Mouse (Mus musculus) spleen, postnatal 4 days (tissue): ENCODE measurements around the gene Nav3.

Experiments
- DNase-seq, 2 experiments: peaks; one replicate each; pipeline ENCODE4 v3.0.0; 2022; ENCODE audit warnings: low spot score in 2 of 2

The Nav3 gene

DNA sequence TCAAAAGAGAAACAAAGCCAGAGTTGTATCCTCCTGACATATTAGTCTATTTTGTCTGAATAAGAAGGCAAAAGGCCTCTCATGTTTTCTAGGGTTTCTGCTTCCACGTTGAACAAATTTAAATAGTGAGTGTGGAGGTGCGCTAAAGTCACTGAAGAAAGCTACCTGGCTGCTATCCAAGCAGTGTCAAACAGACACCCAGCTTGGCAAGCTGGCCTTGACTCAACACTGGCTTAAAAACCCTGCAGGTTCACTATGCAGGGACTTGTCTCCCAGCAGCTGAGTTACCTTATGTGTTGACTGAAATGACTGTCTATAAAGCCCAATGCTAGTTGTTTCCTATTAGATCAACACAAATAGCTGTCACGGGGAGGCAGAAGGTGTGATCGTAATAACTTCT is 612.3 kb downstream of the Nav3 start:
- no peak for DNase-seq

DNA sequence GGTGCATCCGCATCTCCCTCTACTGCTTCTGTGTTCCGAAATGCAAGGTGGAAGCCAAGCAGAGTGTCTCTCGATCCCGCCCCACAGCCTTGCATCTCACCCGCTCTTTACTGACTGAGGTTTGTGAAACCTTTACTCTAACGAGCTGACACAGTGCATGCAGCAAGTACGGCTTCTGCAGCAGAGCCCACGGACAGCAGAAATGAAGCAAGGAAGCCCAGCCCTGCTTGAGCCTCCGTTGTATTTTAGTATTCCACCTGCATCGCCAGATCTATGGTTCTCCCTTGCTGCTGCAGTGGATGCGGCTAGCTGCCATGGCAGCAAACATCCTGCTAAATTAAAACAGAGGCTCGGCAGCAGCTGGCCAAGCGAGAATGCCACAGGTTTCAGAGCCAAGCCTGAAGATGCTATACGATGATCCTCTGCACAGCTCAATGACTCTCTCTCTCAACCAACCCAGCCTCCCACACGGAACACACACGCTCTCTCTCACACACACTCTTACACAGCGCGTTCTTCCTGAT is 623.2 kb downstream of the Nav3 start:
- no peak for DNase-seq

- no peak for DNase-seq
Measured at GRCm38 (mm10) chr10:109806782-109807493, 649.1 kb downstream of the Nav3 start.

DNA sequence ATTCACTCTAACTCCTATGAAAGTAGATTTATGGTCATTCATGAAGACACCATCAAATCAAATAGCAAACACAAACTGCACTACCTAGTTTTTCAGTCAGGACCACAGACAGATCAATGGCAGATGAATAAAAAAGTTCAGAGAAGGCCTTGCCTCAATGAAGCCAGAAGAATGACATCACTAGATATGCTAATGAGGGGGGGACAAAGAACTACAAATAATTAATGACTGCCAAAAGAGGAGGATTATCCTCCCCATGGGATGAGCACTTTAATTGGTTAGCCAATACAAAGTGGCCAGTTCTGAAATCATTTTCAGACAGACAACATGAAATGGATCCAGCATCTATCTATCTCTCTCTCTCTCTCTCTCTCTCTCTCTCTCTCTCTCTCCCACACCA is 652.6 kb downstream of the Nav3 start:
- no peak for DNase-seq

DNA sequence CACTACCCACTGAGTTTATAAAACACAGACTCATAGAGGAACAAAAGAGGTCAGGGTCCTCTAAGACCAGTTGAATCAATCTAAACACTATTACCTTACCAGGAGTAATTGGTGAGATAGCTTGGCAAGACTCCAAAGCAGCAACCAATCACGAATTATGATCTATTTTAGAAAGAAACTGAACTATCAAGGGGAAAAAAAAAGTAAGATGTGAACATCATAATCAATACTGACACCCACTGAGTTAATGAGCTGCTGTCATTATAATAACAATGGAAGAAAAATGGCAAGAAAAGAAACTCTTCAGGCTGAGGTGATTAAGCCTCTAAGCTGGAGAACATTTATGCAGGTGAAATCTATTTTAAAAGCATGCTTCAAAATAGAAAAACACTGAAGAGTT is 653.8 kb downstream of the Nav3 start:
- DNase-seq: no peak

DNA sequence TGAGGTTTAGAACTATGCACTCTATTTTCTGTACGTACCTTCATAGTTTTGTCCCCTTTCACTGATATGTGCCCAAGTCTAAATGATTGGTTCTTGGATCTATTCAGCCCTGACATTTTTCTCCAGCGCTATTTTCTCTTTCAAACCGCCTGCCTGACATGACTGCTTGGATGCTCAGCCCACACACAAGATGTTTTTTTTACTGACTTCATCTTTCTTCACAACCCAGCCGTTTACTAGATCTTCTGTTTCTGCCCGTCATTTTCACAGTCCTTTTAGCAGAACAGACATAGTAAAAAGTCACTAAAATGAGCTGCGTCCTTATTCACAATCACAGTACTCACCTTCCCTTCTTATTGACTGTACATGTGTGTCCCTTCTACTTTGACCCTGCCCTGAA is 656.8 kb downstream of the Nav3 start:
- no peak for DNase-seq

- DNase-seq: no peak
Measured at GRCm38 (mm10) chr10:109796981-109797380, 659.0 kb downstream of the Nav3 start.

DNA sequence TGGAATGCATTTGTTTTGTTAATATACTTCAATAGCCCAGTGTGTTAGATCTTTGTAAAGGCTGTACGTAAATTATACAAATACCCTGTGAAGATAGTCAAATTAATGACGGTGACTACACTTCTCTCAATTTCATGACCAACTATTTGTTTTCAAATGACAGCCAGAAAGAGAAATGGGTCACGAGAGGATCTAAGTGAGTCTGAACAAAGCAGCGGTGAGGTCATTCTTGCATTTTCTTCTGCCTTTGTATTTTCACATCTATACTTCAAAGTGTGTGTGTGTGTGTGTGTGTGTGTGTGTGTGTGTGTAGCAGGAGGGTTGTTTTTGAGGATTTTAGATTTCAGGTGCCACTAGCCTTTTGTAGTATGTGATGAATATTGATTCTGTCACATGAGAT is 662.5 kb downstream of the Nav3 start:
- no peak for DNase-seq

DNA sequence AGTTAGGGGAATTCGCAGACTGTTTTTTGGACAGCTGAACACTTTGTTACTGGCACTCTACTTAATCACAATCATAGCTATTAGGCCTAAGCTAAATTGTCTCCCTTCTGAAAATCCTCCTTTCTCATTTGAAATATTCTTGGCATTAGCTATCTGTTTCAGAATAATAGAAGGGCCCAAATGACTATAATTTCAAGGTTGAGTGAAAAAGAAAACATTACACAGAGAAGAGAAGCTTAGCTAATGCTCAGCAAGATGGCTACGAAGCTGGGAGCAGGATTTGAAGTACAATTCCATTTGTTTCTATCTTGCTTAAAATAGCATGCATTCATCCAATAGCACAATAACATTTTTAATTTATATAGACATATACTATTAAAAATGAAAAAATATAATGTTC is 667.3 kb downstream of the Nav3 start:
- DNase-seq: no peak

DNA sequence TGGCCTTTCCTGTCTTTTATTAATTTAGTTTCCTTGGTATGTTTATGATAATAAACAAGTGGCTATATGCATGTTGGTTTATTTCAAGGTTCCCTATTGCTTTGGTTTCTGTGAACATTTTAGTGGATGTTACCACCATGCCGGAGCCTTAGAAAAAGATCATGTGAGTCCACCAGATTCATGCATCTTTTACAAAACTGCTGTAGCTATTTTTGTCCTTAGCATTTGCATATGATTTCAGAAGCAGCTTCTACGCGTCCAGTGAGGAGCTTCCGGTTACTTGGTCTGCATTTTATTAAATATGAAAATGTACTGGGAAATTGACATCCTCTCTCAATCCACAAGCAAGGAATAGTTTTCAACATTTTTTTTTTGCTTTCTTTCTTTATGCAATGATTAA is 676.9 kb downstream of the Nav3 start:
- DNase-seq: no peak

- DNase-seq: no peak
Measured at GRCm38 (mm10) chr10:109769092-109769491, 686.9 kb downstream of the Nav3 start.

- no peak for DNase-seq
Measured at GRCm38 (mm10) chr10:109765650-109766049, 690.4 kb downstream of the Nav3 start.

DNA sequence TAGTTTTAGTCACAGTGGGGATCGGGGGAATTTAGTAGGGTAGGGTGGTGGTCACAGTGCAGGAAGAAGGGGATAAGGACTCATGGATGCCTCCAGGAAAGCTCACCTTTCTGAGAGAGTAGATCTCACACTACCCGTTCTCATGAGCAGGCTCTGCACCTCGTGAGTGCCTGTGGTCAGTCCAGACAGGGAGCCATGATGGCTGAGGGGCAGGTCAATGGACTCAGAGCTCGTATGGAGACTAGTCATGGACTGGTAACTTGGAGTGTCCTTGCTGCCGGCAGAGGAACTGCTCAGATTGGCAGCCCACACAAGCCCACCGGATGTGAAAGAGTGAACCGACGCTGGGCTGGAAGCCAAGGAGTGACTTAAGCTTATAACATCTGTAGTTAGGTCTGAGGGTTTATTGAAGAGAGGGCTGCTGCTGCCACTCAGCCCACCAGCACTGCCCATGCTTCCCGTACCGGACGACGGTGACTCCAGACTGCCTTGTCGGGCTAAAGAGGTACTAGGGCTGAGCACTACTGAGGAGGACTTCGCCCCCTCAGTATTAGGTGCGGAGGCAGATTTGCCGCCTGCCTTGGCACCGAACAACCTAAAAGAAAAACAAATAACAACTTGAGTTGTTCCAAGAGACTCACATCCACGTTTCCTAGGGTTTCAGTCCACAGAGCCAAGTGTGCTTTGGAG is 691.4 kb downstream of the Nav3 start:
- DNase-seq: no peak

- DNase-seq: no peak
Measured at GRCm38 (mm10) chr10:109758921-109759600, 696.9 kb downstream of the Nav3 start.

DNA sequence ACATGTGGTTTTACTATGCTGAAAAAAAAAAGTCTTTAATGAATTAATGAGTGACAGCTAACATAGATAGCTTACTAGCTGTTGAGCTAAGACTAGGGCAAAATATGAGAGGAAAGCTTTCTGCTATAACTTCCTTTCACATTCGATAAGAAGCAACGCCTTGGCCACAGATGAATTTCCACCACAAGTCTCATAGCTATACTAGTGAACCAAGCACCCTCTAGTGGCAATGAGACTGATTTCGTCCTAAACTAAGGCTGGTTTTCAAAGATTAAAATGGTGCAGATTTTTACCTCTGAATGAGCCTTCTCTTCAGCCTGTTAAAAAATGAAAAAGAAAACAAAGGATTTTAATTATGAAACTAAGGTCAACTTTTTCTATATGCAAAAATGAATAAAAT is 709.1 kb downstream of the Nav3 start:
- no peak for DNase-seq

GRCm38 (mm10) chr10:109741664-109742063 is 714.3 kb downstream of the Nav3 start:
- no peak for DNase-seq

- DNase-seq: no peak
Measured at GRCm38 (mm10) chr10:109740326-109740725, 715.7 kb downstream of the Nav3 start.

DNA sequence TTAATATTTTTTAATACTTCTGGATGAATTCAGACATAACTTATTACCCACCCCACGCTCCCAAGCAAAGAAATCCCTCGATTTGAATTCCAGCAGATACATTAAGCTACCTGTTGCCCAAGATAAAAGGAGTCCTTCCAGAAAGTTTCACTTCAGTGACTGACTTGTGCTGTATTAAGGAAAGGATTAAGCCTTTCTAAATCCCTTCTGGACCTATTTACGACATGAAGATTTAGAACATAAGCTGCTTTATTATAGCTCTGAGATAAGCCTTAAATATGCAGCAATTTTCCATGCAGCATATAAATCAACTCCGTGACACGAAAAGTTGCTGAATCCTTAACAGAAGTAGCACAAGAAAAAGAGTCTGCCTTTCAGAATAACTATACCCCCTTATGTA is 732.4 kb downstream of the Nav3 start:
- DNase-seq: no peak

DNA sequence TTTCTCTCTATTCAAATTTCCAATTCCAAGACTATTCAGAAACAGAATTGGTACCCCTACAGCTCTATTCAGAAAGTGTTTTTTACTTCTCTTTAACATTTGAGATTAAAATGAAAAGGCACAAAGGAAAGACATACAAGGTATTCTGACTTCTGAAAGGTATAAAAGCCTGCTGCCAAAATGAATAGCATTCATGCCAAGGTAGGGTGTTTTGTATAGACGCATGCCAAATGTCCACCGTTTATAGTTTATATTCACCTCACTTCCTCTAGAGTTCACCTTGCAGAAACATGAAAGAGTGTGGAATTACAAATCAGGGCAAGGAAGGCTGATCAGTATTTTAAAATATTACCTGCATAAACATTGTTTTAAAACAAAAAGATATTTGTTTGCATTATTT is 737.2 kb downstream of the Nav3 start:
- DNase-seq: no peak

GRCm38 (mm10) chr10:109718390-109718789 is 737.6 kb downstream of the Nav3 start:
- DNase-seq: no peak

DNA sequence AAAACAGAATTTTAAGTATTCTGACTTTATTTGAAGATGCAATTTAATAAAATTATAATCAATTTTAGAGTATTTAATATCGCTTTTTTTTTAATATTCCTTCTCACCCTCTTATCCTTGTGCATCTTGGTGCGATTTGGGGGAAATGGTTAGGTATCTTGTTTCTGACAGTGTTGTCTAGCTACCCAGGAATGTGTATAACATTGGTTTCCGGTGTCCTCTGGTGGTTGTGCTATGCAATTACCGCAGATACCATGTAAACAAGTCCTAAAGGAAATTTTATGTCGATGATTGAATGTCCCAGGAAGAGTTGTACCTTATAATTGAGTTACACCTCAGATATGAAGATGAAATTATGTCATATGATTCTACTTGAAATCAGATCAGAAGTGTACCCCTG is 743.0 kb downstream of the Nav3 start:
- no peak for DNase-seq

DNA sequence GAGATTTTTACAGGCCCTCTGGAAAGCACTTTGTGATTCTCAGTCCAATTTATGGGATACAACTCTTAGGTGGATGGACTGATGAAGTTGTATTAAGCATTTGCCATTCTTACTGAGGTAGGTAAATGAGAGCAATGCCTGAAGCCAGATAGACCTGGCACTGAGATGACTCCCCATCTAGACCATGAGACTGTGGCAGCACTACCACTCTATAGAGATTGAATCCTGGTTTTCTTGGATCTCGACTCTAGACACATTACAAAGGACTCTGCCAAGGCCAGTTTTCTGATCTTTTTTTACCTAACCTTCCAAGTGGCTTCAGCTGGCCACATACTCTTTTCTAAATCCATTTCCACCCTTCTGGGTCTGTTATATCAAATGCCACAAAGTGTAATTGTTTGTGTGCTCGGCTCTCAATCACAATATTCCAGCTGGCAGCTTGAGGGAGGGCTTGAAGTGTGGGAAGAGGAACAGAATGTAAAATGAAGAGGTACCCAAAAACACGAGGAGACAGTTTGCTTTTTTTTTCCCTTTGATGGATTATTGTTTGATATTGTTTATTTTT is 756.2 kb downstream of the Nav3 start:
- no peak for DNase-seq

DNA sequence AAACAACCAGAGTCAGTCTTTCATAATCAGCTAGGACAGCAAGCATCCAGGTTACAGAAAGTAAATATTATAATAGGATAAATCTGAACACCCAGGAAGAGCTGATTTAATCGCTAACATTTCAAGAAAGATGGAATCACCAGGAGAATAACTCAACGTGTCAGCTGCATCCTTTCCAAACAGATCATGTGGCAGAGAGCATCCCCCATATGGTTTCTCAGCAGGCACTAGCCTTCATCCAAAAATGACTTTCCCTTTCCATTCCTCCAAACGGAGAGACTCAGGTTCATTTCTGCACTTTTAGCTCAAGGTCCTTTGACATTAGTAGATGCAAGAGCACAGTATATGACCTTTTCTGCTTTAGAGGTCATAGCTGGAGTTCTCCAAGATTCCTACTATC is 765.4 kb downstream of the Nav3 start:
- no peak for DNase-seq
